Mouse (Mus musculus) frontal cortex, adult (tissue): ENCODE results near the gene Srarp.

Experiments used
- ATAC-seq: cut with Nextera tagmentation; 2 replicates; pipeline ENCODE4 v1.9.2; 2017; ENCODE audit warnings: mild to moderate bottlenecking, moderate library complexity, mixed read lengths; ENCODE audit not compliant: low TSS enrichment

Srarp gene

GRCm38 (mm10) chr4:141456193-141456938, 20.5 kb upstream of the Srarp start:
- no peak for ATAC-seq

GRCm38 (mm10) chr4:141455526-141455925, 19.6 kb upstream of the Srarp start:
- peak; percentile 32; the same call in 1 of the 2 replicates for ATAC-seq

GRCm38 (mm10) chr4:141454581-141455350, 18.9 kb upstream of the Srarp start:
- peak; percentile 93 for ATAC-seq

DNA sequence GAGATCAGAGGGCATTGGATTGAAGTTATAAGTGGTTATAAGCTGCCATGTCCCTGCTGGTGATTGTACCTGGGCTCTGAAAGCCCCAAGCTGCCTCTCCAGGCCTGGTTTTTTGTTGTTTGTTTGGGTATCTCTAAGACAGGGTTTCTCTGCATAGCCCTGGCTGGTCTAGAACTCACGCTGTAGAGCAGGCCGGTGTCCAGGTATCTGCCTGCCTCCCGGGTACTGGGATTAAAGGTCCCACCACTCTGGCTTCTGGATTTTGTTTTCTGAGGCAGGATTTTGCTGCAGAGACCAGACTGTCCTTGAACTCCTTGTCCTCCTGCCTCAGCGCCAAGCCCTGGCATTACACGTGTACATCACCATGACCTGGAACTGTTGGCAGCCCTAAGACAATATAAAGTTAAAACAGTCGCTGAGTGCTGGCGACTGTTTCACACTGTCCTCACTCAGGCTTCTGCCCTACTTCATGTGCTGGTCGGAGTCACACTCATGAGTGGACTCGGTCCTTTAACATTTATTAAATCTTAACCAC, 16.1 kb upstream of the Srarp start:
- ATAC-seq = no peak

GRCm38 (mm10) chr4:141451251-141451650, 15.3 kb upstream of the Srarp start:
- ATAC-seq = no peak

DNA sequence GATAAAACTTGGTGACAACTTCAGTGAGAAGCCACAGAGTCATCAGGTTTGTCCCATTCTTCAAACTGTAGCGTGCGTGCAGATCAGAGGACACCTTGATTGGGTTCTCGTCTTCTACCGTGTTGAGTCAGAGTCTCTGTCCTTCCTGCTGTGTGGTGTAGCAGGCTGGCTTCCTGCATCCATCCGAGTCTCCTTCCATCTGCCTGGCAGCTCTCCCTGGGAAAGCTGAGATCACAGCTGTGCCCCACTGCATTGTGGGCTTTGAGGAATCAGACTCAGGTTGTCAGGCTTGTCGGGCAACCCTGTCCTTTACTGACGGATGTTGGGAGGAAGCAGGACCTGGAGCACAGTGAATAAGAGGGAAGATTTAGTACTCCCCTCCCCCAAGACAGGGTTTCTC, 10.3 kb upstream of the Srarp start:
- ATAC-seq = no peak

- peak; percentile 5; the same call in 1 of the 2 replicates for ATAC-seq
Observed at GRCm38 (mm10) chr4:141445328-141445720, 9.4 kb upstream of the Srarp start.

GRCm38 (mm10) chr4:141444451-141445327, 8.8 kb upstream of the Srarp start, which contains the start of gene Zbtb17:
TSS of gene Zbtb17 (plus strand) at chr4:141444654.
- ATAC-seq = peak; percentile 93

DNA sequence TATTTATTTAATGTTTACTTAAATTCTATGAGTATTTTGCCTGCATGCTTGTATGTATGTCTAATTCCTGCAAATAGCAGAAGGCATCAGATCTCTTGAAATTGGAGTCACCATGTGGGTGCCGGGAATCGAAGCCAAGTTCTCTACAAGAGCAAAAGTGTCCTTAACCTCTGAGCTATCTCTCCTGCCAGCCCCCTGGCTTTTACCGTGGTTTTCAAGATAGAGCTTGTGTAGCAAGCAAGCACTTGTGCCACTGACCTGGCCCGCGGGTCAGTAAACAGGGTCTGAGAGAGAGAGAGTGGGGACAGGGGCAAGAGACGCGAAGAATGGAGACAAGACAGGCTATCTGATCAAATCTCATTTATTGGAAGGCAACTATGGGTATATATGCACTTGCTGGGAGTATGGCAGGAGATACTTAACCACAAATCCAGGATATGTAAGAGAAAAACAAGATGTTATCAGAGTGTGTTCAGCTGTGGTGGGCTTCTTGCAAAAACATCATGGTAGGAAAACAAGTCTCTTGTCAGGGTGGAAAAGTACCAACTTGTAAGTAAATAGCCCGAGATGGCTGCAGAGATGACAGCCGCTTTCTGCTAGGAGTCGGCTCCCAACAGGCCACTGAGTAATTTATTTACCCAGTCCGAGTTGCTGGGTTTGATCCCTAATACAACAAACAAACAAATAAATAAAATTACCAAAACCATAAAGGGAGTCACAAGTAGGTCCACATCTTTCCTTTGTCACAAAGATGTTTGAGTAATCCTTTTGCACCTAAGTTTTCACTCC, 7.9 kb upstream of the Srarp start:
- ATAC-seq = no peak

DNA sequence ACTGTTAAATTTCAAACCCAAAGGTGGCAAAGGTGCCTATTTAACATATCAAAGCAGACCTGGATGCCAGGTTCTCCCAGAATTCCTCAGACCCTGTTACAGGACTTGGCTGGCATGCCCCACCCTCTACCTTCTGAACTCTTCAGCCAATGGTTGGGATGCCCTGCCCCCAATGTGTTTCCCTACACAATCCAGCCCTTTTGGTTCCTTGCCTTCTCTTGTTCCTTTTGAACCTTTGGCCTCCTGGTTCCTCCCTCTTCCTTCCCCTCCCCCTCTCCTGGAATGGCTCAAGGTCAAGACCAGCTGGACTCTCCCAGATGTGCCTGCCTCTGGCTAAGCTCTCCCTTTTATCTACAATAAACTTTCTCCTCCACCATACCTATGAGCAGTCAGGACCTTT, 5.0 kb upstream of the Srarp start:
- no peak for ATAC-seq

DNA sequence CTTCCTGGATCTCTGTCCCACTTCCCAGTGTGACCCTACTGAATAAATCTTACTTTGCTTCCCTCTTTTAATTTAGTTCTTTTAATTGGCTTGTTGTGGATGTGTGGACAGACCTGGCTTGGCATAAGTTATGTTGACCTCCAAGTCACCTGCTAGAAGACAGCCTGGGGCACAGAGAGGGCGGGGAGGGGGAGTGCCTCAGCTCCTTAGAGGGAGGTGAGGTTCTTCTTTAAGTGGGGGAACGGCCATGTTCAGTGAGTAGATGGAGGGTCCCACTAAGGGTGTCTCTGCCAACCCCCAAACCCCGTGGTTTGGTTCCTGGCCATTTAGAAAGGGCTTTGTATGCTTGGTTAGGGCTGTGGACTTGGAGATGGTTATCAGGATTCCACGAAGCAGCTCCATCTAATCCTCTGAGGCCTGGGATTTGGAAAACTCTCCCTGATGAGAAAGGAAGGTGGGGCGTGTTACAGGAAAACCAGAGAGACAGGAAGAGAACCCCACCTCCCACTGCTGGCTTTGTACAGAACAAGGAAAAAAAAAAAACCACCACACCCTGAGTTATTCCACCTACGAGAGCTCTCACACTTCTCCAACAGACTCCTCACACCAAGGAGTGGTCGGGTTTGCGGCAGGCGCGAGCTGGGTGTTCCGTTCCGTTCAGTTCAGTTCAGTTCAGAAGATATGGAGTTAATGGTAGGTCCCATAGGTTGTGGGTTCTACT, 3.3 kb upstream of the Srarp start:
- ATAC-seq = peak; percentile 31; the same call in 1 of the 2 replicates

DNA sequence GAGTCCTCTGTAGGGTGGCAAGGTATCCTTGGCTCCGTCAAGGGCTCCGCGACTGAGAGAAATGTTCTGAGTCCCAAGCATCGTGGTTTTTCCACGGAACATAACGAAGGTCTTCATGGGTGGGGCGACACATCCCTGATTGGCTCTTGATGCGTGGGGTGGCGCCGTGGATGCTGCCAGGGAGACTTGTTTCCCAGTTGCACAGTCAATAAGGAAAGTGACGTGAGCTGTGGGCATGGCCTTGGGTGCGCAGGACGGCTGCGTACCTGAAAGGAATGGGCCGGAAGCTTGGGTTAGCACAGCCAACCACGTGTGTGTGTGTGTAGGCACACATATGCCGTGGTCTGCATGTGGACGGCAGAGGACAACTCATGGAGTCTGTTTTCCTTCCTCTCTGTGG, 2.7 kb downstream of the Srarp start:
- ATAC-seq = no peak

GRCm38 (mm10) chr4:141432666-141433065, 3.2 kb downstream of the Srarp start:
- no peak for ATAC-seq

DNA sequence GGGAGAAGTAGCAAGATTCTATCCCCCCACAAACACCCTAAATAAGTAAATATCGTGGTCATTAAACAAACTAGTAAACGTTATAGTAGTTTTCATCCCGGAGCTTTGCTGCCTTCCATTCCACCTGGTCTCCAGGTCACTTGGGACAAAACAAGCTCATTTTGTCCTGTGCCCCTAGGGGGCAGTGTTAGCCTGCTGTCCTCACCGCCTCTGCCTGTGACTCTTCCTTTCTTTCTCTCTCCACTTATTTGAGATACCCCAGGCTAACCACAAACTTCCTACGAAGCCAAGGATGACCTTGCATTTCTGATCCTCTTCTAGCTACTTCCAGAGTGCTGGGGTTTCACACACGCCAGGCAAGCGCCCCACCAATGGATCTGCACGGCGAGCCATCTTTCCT, 4.9 kb downstream of the Srarp start:
- no peak for ATAC-seq

DNA sequence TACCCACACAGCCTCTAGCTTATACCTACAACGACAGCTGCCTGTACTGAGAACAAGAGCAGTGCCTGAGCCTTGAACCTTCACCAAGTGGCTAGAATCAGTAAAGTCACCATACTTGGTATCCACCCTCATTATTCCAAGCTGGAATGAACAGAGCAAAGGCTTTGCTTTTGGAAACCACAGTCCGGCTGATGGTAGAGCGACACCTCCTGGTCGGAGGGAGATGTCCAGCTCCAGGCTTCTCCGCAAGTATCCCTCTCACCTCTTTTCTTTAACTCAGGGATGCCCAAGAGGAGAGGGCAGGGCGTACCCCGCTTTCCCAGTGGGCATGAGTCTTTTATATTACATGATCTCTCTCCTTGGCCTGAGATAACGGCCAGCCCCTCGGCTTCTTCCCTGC, 6.1 kb downstream of the Srarp start:
- ATAC-seq = no peak

- ATAC-seq = no peak
Observed at GRCm38 (mm10) chr4:141429381-141429780, 6.5 kb downstream of the Srarp start.

- ATAC-seq = no peak
Observed at GRCm38 (mm10) chr4:141427921-141428320, 8.0 kb downstream of the Srarp start.

DNA sequence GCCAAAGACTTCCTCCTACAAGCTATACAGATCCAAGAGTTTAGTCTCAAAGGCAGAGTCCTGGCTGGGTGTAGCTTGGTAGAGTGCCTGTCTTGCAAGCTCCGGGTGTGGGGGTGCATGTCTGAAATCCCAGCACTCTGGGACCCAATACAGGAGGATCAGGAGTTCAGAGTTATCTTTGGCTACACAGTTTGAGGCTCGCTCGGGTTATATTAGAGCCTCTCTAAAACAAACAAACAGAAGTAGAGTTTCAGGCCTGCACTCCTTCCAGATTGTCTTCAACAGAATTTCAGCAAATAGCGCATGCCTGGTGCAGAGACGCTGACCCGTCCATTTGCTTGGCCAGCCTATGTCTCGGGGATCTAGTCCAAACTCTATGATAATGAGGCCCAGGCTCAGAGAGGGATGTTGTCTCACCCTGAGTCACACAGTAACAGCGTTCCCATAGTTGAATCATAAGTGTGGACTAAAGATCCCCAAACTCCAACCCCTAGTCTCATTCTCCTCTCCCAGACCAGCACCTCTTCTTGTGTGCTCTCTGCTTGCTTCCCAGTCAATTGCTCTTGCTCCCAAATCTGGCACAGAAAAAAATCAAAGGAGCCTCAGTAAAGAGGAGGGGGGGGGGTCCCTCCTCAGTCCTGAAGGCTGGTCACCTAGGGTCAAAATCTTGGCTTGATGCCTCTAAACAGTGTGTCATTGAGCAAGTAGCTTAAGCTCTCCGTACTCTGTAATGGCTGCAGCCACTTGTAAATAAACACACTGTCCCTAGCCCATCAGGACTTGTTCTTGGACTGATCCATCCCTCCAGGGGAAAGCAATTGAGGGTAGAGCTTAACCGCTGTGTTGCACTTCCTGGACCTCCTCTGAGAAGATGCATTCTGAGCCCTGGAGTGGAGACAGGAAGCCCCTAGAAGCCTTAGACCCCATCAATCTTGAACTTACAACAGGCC, 8.8 kb downstream of the Srarp start:
- no peak for ATAC-seq
